Mouse (Mus musculus): Measurements from ENCODE around the gene Srrd. TPM values are rescaled to one million over a fixed set of nuclear protein-coding genes. Genes with fewer than 3 reads are reported as not detected.

The Srrd gene
- polyA plus RNA-seq, 1 experiment: 31.2 TPM

DNA sequence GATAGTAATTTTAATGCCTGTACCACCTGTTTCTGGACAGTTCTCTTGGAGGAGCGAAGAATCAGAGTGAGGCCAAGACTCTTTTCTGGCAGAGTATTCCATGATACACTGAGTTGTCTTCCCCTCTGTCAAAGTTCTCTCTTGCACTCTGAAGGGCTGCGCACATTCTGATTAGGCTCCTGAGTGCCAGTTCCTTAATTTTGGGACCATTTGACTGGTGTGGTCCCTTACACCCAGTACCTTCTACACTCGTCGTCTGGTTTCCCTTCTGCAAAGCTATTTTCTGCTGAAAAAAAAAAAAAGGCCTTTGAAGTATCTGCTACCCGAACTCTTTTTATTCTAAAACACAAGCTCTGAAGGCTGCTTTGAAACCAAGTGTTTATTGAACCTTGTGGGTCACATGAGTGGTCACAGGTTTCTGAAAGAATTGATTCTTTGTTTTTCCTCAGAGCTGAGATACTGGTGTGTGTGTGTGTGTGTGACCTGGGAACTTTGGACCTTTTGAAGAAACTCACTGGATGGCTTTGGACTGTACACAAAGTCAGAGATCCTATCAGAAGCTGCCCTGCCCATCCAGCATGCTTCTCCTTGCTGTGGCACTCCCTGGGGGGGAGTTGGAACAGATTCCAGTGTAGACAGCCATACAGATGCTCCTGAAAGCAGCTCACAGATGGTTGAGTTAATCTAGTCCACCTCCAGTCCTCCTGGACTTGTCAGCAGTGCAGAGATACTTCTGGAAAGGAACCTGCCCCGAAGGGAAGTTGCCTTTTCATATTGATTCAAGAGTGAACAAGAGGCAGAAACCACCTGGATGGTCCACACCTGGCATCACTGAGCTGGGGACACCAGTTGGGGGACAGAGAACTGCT lies 1.5 kb upstream of the Srrd start:
- peaks cover 12% of the 10 kb centered on the region; the same call in 1 of the 2 replicates for H3K4me1 ChIP-seq (ENCODE audit: control insufficient read depth, insufficient read depth, low read length)
- no peaks in the 10 kb centered on the region for H3K36me3 ChIP-seq (ENCODE audit: control insufficient read depth, insufficient read depth, low read length)
- H3K4me3 ChIP-seq (ENCODE audit: insufficient read depth, low read depth, low read length): no peak overlapping the region
- H3K27me3 ChIP-seq (replicated peaks; ENCODE audit: control insufficient read depth, insufficient read depth, low read length): no peaks in the 10 kb centered on the region
- TF ChIP-seq POLR2A (IDR thresholded peaks at IDR 0.05; ENCODE audit: low read depth, low read length): no peak
- TF ChIP-seq CTCF (conservative IDR thresholded peaks at IDR 0.05; ENCODE audit: insufficient read depth, insufficient read length, low read depth, low read length): no peak
- peak; percentile 62 for DNase-seq
- H3K27ac ChIP-seq (ENCODE audit: insufficient read depth, low read depth, low read length): no peak overlapping the region
- WGBS: 68% methylated on average over 6 of the region's 6 CpGs

DNA sequence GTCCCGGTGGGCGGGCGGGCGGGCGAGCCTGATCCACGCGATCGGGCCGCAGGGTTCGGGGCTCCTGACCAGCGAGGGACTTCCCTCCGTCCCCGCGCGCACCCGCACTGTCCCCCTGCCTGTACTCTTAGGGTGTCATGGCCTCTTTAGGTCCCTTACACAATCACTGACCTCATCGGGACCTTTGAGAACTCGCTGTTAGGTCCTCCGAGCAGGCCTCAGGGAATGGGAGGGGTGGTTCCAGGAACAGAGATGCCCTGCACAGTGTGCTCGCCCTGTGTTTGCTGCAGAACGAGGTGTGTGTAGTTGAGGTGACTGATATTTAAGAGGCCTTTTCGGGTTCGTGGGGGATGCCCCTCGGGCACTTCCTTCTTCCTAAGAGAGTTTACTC lies 360 bp upstream of the Srrd start:
- no peaks in the 10 kb centered on the region for H3K36me3 ChIP-seq (ENCODE audit: control insufficient read depth, insufficient read depth, low read length)
- WGBS: under 1% methylated on average over 24 of the region's 24 CpGs
- DNase-seq: no peak
- H3K27me3 ChIP-seq (replicated peaks; ENCODE audit: control insufficient read depth, insufficient read depth, low read length): no peaks in the 10 kb centered on the region
- TF ChIP-seq POLR2A (IDR thresholded peaks at IDR 0.05; ENCODE audit: low read depth, low read length) (no peak), CTCF (conservative IDR thresholded peaks at IDR 0.05; ENCODE audit: insufficient read depth, insufficient read length, low read depth, low read length) (no peak)
- H3K4me3 ChIP-seq (ENCODE audit: insufficient read depth, low read depth, low read length): peak overlapping the region; percentile 68
- H3K27ac ChIP-seq (ENCODE audit: insufficient read depth, low read depth, low read length): no peak overlapping the region
- H3K4me1 ChIP-seq (ENCODE audit: control insufficient read depth, insufficient read depth, low read length): peaks cover 12% of the 10 kb centered on the region; the same call in 1 of the 2 replicates

DNA sequence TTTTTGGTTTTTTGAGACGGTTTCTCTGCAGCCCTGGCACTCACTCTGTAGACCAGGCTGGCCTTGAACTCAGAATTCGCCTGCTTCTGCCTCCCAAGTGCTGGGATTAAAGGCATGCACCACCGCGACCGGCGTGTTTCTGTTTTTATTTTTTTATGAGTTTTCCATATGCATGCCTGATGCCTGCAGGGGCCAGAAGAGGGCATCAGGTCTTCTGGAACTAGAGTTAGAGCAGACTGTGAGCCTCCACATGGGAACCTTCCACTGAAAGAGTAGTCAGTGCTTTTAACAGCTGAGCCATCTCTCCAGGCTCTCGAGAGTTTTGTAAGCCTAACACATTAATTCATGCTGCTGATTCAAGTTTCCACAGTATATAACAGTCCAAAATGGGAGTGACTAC lies 3.6 kb downstream of the Srrd start:
- 52% methylated on average over 7 of the region's 7 CpGs for WGBS

DNA sequence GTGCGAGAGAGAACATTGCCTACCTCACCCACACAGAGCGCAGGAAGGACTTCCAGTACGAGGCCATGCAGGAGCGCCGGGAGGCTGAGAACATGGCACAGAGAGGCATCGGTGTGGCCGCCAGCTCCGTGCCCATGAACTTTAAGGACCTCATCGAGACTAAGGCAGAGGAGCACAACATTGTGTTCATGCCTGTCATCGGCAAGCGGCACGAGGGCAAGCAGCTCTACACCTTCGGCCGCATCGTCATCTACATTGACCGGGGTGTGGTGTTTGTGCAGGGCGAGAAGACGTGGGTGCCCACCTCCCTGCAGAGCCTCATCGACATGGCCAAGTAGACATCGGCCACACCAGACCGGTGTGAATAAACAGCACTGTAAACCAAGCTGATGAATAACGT lies 5.8 kb downstream of the Srrd start:
- no peaks in the 10 kb centered on the region for H3K4me1 ChIP-seq (ENCODE audit: control insufficient read depth, insufficient read depth, low read length)
- H3K27me3 ChIP-seq (replicated peaks; ENCODE audit: control insufficient read depth, insufficient read depth, low read length): no peaks in the 10 kb centered on the region
- no peak for DNase-seq
- no peak overlapping the region for H3K4me3 ChIP-seq (ENCODE audit: insufficient read depth, low read depth, low read length)
- WGBS: 95% methylated on average over 22 of the region's 22 CpGs
- H3K36me3 ChIP-seq (ENCODE audit: control insufficient read depth, insufficient read depth, low read length): peaks cover 6% of the 10 kb centered on the region; the same call in 1 of the 2 replicates
- TF ChIP-seq POLR2A (IDR thresholded peaks at IDR 0.05; ENCODE audit: low read depth, low read length): no peak
- TF ChIP-seq CTCF (conservative IDR thresholded peaks at IDR 0.05; ENCODE audit: insufficient read depth, insufficient read length, low read depth, low read length): no peak
- no peak overlapping the region for H3K27ac ChIP-seq (ENCODE audit: insufficient read depth, low read depth, low read length)

More for the DNA sequence above, 3.6 kb downstream of the Srrd start:
- no peak overlapping the region for H3K4me3 ChIP-seq (ENCODE audit: insufficient read depth, low read depth, low read length)
- no peaks in the 10 kb centered on the region for H3K27me3 ChIP-seq (replicated peaks; ENCODE audit: control insufficient read depth, insufficient read depth, low read length)
- H3K36me3 ChIP-seq (ENCODE audit: control insufficient read depth, insufficient read depth, low read length): peaks cover 5% of the 10 kb centered on the region; the same call in 1 of the 2 replicates
- DNase-seq: no peak
- peaks cover 9% of the 10 kb centered on the region; the same call in 1 of the 2 replicates for H3K4me1 ChIP-seq (ENCODE audit: control insufficient read depth, insufficient read depth, low read length)
- H3K27ac ChIP-seq (ENCODE audit: insufficient read depth, low read depth, low read length): no peak overlapping the region
- TF ChIP-seq CTCF (conservative IDR thresholded peaks at IDR 0.05; ENCODE audit: insufficient read depth, insufficient read length, low read depth, low read length) (no peak), POLR2A (IDR thresholded peaks at IDR 0.05; ENCODE audit: low read depth, low read length) (no peak)

DNA sequence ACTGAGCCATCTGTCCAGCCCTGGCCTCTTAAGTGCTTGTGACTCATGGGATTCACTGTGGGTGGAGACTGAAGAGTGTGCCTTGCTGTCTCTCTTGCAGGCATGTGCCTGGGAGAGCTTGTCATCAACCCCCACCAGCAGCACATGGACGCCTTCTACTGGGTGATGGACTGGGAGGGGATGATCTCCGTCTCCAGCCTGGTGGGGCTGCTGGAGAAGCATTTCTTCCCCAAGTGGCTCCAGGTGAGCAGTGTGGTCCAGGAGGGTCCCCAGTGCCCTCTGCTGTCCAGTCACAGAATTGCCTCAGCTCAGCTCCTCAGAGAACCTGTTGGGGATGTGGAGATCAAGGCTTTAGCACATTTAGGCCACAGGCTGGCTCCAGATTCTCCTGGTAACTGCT lies 7.4 kb downstream of the Srrd start:
- DNase-seq: peak; percentile 60
- H3K4me1 ChIP-seq (ENCODE audit: control insufficient read depth, insufficient read depth, low read length): no peaks in the 10 kb centered on the region
- 15% methylated on average over 2 of the region's 2 CpGs for WGBS
- H3K36me3 ChIP-seq (ENCODE audit: control insufficient read depth, insufficient read depth, low read length): peaks cover 6% of the 10 kb centered on the region; the same call in 1 of the 2 replicates
- no peak overlapping the region for H3K4me3 ChIP-seq (ENCODE audit: insufficient read depth, low read depth, low read length)
- H3K27me3 ChIP-seq (replicated peaks; ENCODE audit: control insufficient read depth, insufficient read depth, low read length): no peaks in the 10 kb centered on the region
- no peak for TF ChIP-seq POLR2A (IDR thresholded peaks at IDR 0.05; ENCODE audit: low read depth, low read length)
- TF ChIP-seq CTCF (conservative IDR thresholded peaks at IDR 0.05; ENCODE audit: insufficient read depth, insufficient read length, low read depth, low read length): peak; percentile 77
- H3K27ac ChIP-seq (ENCODE audit: insufficient read depth, low read depth, low read length): no peak overlapping the region

DNA sequence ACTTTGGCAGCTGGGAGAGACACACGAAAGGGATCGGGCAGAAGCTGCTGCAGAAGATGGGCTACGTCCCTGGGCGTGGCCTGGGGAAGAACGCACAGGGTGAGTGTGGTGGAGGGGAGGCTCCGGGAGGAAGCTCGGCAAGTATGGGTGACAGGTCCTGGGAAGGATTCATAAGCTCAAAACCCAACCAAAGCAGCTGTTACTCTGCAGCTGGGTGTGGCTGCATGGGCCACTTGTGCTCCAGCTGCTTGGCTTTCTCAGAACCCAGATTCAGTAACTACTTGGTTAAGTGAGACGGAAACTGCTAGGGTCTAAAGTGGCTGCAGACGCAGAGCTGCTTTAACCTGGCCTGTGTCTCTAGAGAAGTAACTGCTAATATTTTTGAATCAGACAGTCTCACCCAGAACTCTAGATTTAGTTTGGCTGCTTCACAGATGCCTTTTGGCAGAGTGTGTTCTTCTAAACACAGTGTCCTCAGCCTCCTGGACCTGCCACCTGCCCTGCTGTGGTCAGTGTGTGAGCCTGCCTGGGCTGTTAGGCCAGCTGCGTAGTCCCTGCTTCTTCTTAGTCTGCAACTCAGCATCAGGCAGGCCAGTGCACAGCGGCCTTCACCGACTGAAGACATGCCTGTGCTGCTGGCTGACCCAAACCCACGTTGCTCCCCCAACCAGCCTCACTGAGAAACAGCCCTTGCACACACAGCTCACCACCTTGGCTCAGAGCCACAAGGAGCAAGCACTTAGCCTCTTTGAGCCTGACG lies 12.9 kb downstream of the Srrd start:
- Histone ChIP-seq H3K27ac (ENCODE audit: insufficient read depth, low read depth, low read length) (no peak overlapping the region), H3K4me3 (ENCODE audit: insufficient read depth, low read depth, low read length) (no peak overlapping the region)
- 92% methylated on average over 14 of the region's 14 CpGs for WGBS

DNA sequence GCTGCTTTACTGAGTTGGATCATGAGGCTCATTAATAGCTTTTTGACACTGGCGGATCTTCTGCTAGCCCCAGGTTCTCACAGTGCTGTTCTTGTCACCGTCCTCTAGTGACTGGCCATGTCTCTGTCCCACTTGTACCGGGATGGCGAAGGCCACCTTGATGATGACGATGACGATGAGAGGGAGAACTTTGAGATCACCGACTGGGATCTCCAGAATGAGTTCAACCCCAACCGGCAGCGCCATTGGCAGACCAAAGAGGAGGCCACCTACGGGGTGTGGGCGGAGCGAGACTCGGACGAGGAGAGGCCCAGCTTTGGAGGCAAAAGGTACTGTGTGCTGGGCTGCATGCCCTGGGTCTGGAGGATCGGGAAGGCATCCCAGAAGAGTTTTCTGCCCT lies 15.0 kb downstream of the Srrd start:
- Histone ChIP-seq H3K4me1 (ENCODE audit: control insufficient read depth, insufficient read depth, low read length) (peaks cover 3% of the 10 kb centered on the region; the same call in 1 of the 2 replicates), H3K4me3 (ENCODE audit: insufficient read depth, low read depth, low read length) (no peak overlapping the region), H3K36me3 (ENCODE audit: control insufficient read depth, insufficient read depth, low read length) (peaks cover 1% of the 10 kb centered on the region; the same call in 1 of the 2 replicates), H3K27ac (ENCODE audit: insufficient read depth, low read depth, low read length) (no peak overlapping the region), H3K27me3 (replicated peaks; ENCODE audit: control insufficient read depth, insufficient read depth, low read length) (no peaks in the 10 kb centered on the region)
- WGBS: 91% methylated on average over 15 of the region's 15 CpGs
- TF ChIP-seq POLR2A (IDR thresholded peaks at IDR 0.05; ENCODE audit: low read depth, low read length): no peak
- no peak for DNase-seq

More for the DNA sequence above, 12.9 kb downstream of the Srrd start:
- no peak for TF ChIP-seq POLR2A (IDR thresholded peaks at IDR 0.05; ENCODE audit: low read depth, low read length)
- TF ChIP-seq CTCF (conservative IDR thresholded peaks at IDR 0.05; ENCODE audit: insufficient read depth, insufficient read length, low read depth, low read length): no peak
- no peaks in the 10 kb centered on the region for H3K27me3 ChIP-seq (replicated peaks; ENCODE audit: control insufficient read depth, insufficient read depth, low read length)
- H3K36me3 ChIP-seq (ENCODE audit: control insufficient read depth, insufficient read depth, low read length): peaks cover 1% of the 10 kb centered on the region; the same call in 1 of the 2 replicates
- H3K4me1 ChIP-seq (ENCODE audit: control insufficient read depth, insufficient read depth, low read length): no peaks in the 10 kb centered on the region
- no peak for DNase-seq

Measured in kidney, adult 2 months (tissue).